Mouse (Mus musculus) yolk sac, embryonic 10.5 days (tissue): ENCODE measurements around the gene Ankmy2.
"Not testable (repeated sequence)": the region's sequence is repeated elsewhere in the genome, so short reads cannot be mapped to it uniquely, and the experiment has no call there.

Experiments used
- DNase-seq: peaks from one replicate; pipeline ENCODE4 v3.0.0-alpha.2; 2017; ENCODE audit warnings: low spot score

Gene Ankmy2

GRCm38 (mm10) chr12:36157638-36158308 lies 859 bp downstream of the Ankmy2 start, which contains the start of gene Bzw2:
Bzw2 (minus strand) TSS chr12:36158080.
- DNase-seq: peak; percentile 83

- DNase-seq: no peak
These were observed 7.3 kb downstream of the Ankmy2 start for GRCm38 (mm10) chr12:36164126-36164791.

- DNase-seq: peak; percentile 53
These were observed 8.4 kb downstream of the Ankmy2 start for GRCm38 (mm10) chr12:36165299-36165698.

GRCm38 (mm10) chr12:36177227-36177626 lies 20.3 kb downstream of the Ankmy2 start:
- no peak for DNase-seq

- DNase-seq: no peak
These were observed 25.7 kb downstream of the Ankmy2 start for GRCm38 (mm10) chr12:36182570-36182969.

- DNase-seq: peak; percentile 63
These were observed 30.2 kb downstream of the Ankmy2 start for GRCm38 (mm10) chr12:36187081-36187480.

GRCm38 (mm10) chr12:36189610-36190009 lies 32.7 kb downstream of the Ankmy2 start:
- no peak for DNase-seq

- DNase-seq: no peak
These were observed 33.4 kb downstream of the Ankmy2 start for GRCm38 (mm10) chr12:36190343-36190742.

GRCm38 (mm10) chr12:36194976-36195375 lies 38.1 kb downstream of the Ankmy2 start:
- DNase-seq: no peak

GRCm38 (mm10) chr12:36205579-36206119 lies 48.7 kb downstream of the Ankmy2 start:
- not testable (repeated sequence) for DNase-seq

- DNase-seq: peak; percentile 23
These were observed 50.3 kb downstream of the Ankmy2 start for GRCm38 (mm10) chr12:36207072-36207799.

- DNase-seq: no peak
These were observed 50.9 kb downstream of the Ankmy2 start for GRCm38 (mm10) chr12:36207800-36208148.

GRCm38 (mm10) chr12:36208456-36208855 lies 51.5 kb downstream of the Ankmy2 start:
- DNase-seq: no peak

GRCm38 (mm10) chr12:36210096-36210495 lies 53.2 kb downstream of the Ankmy2 start:
- DNase-seq: no peak

- no peak for DNase-seq
These were observed 57.7 kb downstream of the Ankmy2 start for GRCm38 (mm10) chr12:36214389-36215148.

- peak; percentile 14 for DNase-seq
These were observed 58.2 kb downstream of the Ankmy2 start for GRCm38 (mm10) chr12:36215149-36215480.

GRCm38 (mm10) chr12:36216230-36216629 lies 59.3 kb downstream of the Ankmy2 start:
- no peak for DNase-seq

GRCm38 (mm10) chr12:36216905-36217304 lies 60.0 kb downstream of the Ankmy2 start:
- no peak for DNase-seq

- DNase-seq: no peak
These were observed 67.5 kb downstream of the Ankmy2 start for GRCm38 (mm10) chr12:36224392-36224791.

GRCm38 (mm10) chr12:36231386-36231785 lies 74.5 kb downstream of the Ankmy2 start:
- DNase-seq: no peak

- DNase-seq: no peak
These were observed 84.3 kb downstream of the Ankmy2 start for GRCm38 (mm10) chr12:36241171-36241570.
